Mouse (Mus musculus) forebrain, embryonic 13.5 days (tissue): Measurements from ENCODE around the gene Dhx29. TPM values are rescaled to one million over a fixed set of nuclear protein-coding genes. Genes with fewer than 3 reads are reported as not detected.

ENCODE experiments used
- ATAC-seq: fragments of 200-750 bp; cut with Nextera tagmentation; 2 replicates; pipeline ENCODE4 v1.8.0; 2017
- H3K27ac ChIP-seq: fragments of 300-500 bp; sonication (generic); 2 replicates; pipeline ENCODE4 v1.5.1; 2015; ENCODE audit warnings: inconsistent platforms, mild to moderate bottlenecking, moderate library complexity
- H3K27me3 ChIP-seq: fragments of 300-500 bp; sonication (generic); 2 replicates; pipeline ENCODE4 v1.6.1; 2015; ENCODE audit warnings: mild to moderate bottlenecking, inconsistent platforms
- H3K36me3 ChIP-seq: fragments of 300-500 bp; sonication (generic); 2 replicates; pipeline ENCODE4 v1.6.1; 2015; ENCODE audit warnings: mild to moderate bottlenecking, inconsistent platforms; ENCODE audit not compliant: poor library complexity, severe bottlenecking
- H3K4me1 ChIP-seq: fragments of 300-500 bp; sonication (generic); 2 replicates; pipeline ENCODE4 v1.6.1; 2015; ENCODE audit warnings: inconsistent platforms
- H3K4me2 ChIP-seq: fragments of 300-500 bp; sonication (generic); 2 replicates; pipeline ENCODE4 v1.6.1; 2015; ENCODE audit warnings: inconsistent platforms, mild to moderate bottlenecking, moderate library complexity
- H3K4me3 ChIP-seq: fragments of 300-500 bp; sonication (generic); 2 replicates; pipeline ENCODE4 v1.5.1; 2015; ENCODE audit warnings: mild to moderate bottlenecking, inconsistent platforms
- H3K9ac ChIP-seq: fragments of 300-500 bp; sonication (generic); 2 replicates; pipeline ENCODE4 v1.6.1; 2015; ENCODE audit warnings: mild to moderate bottlenecking, inconsistent platforms
- H3K9me3 ChIP-seq: fragments of 300-500 bp; sonication (generic); replicated peaks from 2 replicates; pipeline ENCODE4 v1.6.1; 2016; ENCODE audit warnings: inconsistent platforms
- WGBS: fragments of 180-500 bp; shearing (Covaris S2); methylation state at CpG from one replicate; pipeline ENCODE4 v1.1.7; 2015; 5-methylcytosine and 5-hydroxymethylcytosine counted together
- polyA plus RNA-seq: library from polyadenylated mRNA; unstranded; fragments of >200 nt; fragmentation: Nextera tagmentation; extraction: Ambion mirVana; gene quantifications from 2 replicates; pipeline ENCODE4 v1.2.1, GENCODE M21; 2015

Gene Dhx29
- polyA plus RNA-seq: 29.8 and 30.8 TPM in 2 replicates

DNA sequence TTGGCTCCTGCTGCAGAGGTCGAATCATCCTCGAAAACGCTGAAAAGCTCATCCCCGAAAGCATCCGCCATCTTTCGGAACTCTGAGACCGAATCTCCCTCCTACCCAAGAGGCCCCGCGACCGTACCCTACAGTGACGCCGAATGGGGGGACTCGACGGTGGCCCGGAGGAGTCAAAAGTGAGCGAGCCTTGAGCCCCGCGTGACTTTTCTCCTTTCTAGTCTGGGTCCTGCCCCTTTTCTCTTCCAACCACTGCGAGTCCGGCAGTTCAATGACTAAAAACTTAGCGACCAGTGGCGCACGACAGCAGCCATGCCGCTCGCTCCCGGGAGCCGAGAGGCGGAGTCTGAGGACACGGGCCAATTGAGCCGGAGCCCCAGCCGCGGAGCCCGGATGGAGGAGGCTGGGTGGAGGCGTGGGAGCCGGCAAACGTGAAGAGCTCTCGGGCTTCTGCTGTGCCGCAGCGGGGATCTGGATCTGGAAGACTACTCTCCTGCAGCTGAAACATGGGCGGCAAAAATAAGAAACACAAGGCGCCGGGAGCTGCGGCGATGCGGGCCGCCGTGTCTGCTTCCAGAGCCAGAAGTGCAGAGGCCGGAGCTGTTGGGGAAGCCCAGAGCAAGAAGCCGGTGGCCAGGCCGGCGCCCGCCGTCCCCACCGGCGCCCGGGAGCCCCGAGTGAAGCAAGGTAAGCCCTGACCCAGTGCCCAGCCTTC, at the start of gene Dhx29, which contains the start of gene Mtrex:
TSS of gene Dhx29 (plus strand) at position 168 of the 715 bp plus-strand sequence.
TSS of gene Mtrex (minus strand) at position 112 of the 715 bp plus-strand sequence.
- Histone ChIP-seq H3K36me3 (peaks cover 17% of the 10 kb centered on the region), H3K4me1 (peaks cover 30% of the 10 kb centered on the region), H3K9ac (peak within 1 kb of the TSS; percentile 83), H3K9me3 (no peaks in the 10 kb centered on the region), H3K27me3 (no peaks in the 10 kb centered on the region), H3K4me3 (peak within 1 kb of the TSS; percentile 79), H3K4me2 (peak within 1 kb of the TSS; percentile 79), H3K27ac (peak within 1 kb of the TSS; percentile 86)
- ATAC-seq: peak; percentile 99
- under 1% methylated on average over 57 of the region's 57 CpGs for WGBS

DNA sequence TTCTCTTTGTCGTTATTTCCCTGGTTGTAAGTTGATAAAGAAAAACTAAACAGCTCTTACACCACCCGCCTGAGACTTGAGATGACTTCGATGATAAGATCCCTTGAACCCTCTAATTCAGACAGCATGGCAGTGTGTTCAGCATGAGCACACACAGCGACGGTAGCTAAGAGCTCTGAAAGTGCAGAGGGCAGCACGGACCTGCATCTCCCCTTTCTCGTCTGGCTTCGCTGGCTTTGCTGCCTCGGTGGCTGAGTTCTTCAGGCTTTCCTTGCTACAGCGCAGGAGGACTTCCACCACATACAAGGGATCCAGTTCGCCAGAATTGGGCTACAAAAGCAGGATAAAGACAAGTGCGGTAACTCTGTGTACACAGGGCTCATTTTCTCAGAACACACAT, 40.0 kb upstream of the Dhx29 start:
- H3K4me2 ChIP-seq: no peak overlapping the region
- WGBS: 95% methylated on average over 12 of the region's 12 CpGs
- no peaks in the 10 kb centered on the region for H3K4me1 ChIP-seq
- H3K4me3 ChIP-seq: no peak overlapping the region
- peaks cover 79% of the 10 kb centered on the region for H3K36me3 ChIP-seq
- H3K9ac ChIP-seq: no peak overlapping the region
- no peak for ATAC-seq
- no peaks in the 10 kb centered on the region for H3K9me3 ChIP-seq
- no peaks in the 10 kb centered on the region for H3K27me3 ChIP-seq
- no peak overlapping the region for H3K27ac ChIP-seq

DNA sequence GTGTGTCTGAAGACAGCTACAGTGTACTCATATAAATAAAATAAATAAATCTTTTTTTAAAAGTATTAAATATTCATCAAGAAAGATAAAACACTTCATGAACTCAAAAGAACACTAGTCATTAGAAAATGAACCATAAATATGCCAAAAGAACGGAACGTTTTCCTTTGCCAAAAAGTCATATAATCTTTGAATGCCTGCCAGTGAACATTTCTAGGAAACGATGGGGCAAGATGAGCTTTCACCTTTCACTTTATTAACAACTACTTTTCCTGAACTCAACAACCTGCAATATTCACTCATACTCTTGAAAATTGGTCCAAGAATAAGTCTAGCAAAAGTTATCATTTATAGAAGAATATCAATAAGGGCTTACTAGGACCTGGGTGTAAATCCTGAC, 25.1 kb upstream of the Dhx29 start:
- no peaks in the 10 kb centered on the region for H3K4me1 ChIP-seq
- H3K9me3 ChIP-seq: no peaks in the 10 kb centered on the region
- H3K27ac ChIP-seq: no peak overlapping the region
- no peaks in the 10 kb centered on the region for H3K27me3 ChIP-seq
- no peak overlapping the region for H3K4me2 ChIP-seq
- 95% methylated on average over 3 of the region's 3 CpGs for WGBS
- H3K4me3 ChIP-seq: no peak overlapping the region
- no peak overlapping the region for H3K9ac ChIP-seq
- ATAC-seq: no peak
- peaks cover 83% of the 10 kb centered on the region for H3K36me3 ChIP-seq

DNA sequence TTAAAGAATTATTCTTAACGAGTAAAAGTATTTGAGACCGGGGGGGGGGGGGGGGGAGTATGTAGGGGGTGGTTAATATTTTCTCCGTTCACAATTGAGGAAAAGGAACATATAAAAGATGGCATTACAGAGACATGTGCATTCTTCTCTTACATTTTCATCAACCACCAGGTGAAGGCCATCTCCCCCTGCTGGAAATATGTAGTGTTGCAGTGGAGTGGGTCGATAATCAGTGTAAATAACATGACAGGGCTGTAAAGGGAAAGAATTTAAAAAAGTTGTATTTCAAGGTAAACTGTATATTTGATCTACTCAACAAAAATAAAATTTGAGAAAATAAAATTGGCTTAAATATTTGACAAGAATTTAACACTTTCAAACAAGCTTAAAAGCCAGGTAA, 17.6 kb upstream of the Dhx29 start:
- Histone ChIP-seq H3K4me2 (no peak overlapping the region), H3K27me3 (no peaks in the 10 kb centered on the region), H3K4me3 (no peak overlapping the region), H3K36me3 (peaks cover 58% of the 10 kb centered on the region), H3K9me3 (no peaks in the 10 kb centered on the region), H3K4me1 (no peaks in the 10 kb centered on the region), H3K27ac (no peak overlapping the region), H3K9ac (no peak overlapping the region)
- 0 out of 2 replicates have a peak, but pooled peaks have one; percentile 58 for ATAC-seq
- WGBS: 62% methylated on average over 4 of the region's 4 CpGs

DNA sequence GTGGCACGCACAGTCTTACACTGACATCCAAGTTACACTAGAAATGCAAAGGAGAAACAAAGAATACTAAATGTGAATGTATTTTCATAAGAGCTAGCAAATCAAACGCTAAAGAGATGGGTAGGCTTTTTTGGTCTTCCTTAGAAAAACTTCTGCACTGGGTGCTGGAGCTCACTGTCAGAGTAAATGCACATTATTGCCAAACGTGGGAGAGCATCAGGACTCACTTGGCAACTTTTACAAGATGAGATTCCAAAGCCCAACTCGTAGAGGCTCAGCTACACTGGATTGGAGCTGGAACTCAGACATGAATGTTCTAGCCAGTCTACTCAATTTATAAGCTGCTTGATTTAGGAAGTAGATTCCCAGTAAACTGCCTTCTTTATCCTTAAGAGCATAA, 16.8 kb upstream of the Dhx29 start:
- Histone ChIP-seq H3K27ac (no peak overlapping the region), H3K9ac (no peak overlapping the region), H3K27me3 (no peaks in the 10 kb centered on the region), H3K4me2 (no peak overlapping the region), H3K9me3 (no peaks in the 10 kb centered on the region), H3K4me1 (no peaks in the 10 kb centered on the region), H3K4me3 (no peak overlapping the region), H3K36me3 (peaks cover 53% of the 10 kb centered on the region)
- no peak for ATAC-seq
- 88% methylated on average over 4 of the region's 4 CpGs for WGBS

DNA sequence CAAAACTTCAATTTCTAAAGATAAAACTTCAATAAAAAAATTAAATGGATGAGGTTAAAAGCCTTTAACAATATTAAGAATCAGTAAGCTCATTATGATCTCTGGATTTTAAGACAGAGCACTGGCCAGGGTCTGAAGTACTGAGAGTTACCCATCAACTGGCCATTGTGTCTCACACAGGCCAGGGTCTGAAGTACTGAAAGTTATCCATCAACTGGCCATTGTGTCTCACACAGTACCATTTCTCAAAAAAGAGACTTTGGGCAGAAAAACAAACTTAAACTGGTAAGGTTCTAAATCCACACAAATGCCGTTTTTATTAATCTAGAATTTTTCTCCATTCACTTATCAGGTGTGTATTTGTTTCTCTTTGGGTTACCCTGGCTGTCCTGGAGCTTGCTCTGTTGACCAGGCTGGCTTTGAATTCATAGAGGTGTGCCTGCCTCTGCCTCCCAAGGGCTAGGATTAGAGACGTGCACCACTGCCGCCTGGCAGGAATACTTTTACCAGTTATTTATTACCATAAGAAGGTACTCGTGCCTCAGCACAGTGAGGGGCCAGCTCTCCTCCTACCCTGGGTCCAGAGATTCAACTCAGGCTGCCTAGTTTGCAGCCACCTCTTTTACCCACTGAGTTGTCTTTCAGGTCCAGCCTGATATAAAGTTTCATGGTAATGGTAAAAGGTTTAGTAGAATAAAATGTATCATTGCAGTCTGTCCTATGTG, 8.0 kb upstream of the Dhx29 start:
- WGBS: 85% methylated on average over 4 of the region's 4 CpGs
- Histone ChIP-seq H3K27ac (no peak overlapping the region), H3K9ac (no peak overlapping the region), H3K4me1 (no peaks in the 10 kb centered on the region), H3K9me3 (no peaks in the 10 kb centered on the region), H3K27me3 (no peaks in the 10 kb centered on the region), H3K4me3 (no peak overlapping the region), H3K36me3 (peaks cover 38% of the 10 kb centered on the region), H3K4me2 (no peak overlapping the region)
- no peak for ATAC-seq

DNA sequence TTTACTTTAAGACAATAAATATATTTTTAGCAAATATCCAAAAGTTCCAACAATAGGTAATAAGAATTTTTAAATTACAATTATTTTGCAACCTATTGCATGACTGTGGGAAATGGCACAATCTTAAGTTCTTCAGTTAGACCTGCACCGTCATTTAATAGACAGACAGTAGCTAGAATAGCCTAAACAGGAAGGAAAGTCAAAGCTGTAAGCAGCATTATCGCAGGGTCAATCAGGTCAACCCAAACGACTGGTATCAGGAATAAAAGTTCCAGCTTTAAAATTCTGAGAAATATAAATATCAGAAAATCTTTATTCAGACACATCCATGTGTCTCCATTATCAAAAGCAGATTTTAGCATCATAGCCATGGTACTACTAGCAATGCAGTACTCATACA, 6.3 kb upstream of the Dhx29 start:
- Histone ChIP-seq H3K4me2 (no peak overlapping the region), H3K4me3 (no peak overlapping the region), H3K4me1 (peaks cover 14% of the 10 kb centered on the region), H3K36me3 (peaks cover 33% of the 10 kb centered on the region), H3K9me3 (no peaks in the 10 kb centered on the region), H3K27me3 (no peaks in the 10 kb centered on the region), H3K27ac (no peak overlapping the region), H3K9ac (no peak overlapping the region)
- WGBS: 95% methylated on average over 3 of the region's 3 CpGs
- no peak for ATAC-seq

DNA sequence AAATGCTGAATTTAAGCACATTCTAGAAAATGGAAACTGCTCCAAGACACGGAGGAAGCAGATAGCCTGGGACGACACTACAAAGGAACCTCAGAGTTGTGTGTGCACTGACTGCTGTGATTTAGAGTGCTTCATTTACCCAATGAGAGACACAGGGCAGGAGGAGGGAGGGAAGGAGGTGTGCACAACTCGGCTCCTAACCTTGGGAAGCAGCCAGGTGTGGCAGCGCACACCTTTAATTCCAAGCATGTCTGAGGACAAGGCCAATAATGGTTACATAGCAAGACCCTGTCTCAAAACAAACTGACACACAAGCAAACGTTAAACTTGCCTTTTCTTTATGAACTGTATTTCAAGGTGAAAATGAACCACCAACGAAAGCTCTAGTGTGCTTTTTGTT, 2.0 kb upstream of the Dhx29 start:
- Histone ChIP-seq H3K36me3 (peaks cover 4% of the 10 kb centered on the region), H3K27me3 (no peaks in the 10 kb centered on the region), H3K9ac (no peak overlapping the region), H3K9me3 (no peaks in the 10 kb centered on the region), H3K4me1 (peaks cover 30% of the 10 kb centered on the region), H3K27ac (no peak overlapping the region), H3K4me3 (no peak overlapping the region), H3K4me2 (0 out of 2 replicates have a peak overlapping the region, but pooled peaks have one; percentile 17)
- WGBS: 80% methylated on average over 6 of the region's 6 CpGs
- no peak for ATAC-seq

DNA sequence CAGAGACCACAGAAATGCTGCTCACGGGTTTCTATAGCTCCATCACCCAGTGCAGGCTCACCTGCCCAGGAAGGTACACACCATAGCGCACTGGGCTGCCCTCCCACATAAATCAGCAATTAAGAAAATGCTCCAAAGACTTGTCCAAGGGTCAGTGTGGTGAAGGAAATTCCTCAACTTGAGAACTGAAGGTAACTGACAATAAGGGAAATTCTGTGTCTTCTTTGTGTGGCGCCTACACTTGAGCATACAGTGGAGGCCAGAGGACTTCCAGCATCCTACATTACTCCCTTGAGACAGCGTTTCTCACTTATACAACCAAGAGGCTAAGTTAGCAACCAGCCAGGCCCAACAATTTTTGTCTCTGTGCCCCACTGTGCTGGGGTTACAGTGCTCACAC, 1.3 kb upstream of the Dhx29 start:
- Histone ChIP-seq H3K9me3 (no peaks in the 10 kb centered on the region), H3K4me3 (peak overlapping the region; percentile 79), H3K4me2 (peak overlapping the region; percentile 79), H3K9ac (peak overlapping the region; percentile 83), H3K27ac (no peak overlapping the region), H3K27me3 (no peaks in the 10 kb centered on the region), H3K36me3 (peaks cover 9% of the 10 kb centered on the region), H3K4me1 (peaks cover 30% of the 10 kb centered on the region)
- no peak for ATAC-seq
- WGBS: 75% methylated on average over 4 of the region's 4 CpGs

DNA sequence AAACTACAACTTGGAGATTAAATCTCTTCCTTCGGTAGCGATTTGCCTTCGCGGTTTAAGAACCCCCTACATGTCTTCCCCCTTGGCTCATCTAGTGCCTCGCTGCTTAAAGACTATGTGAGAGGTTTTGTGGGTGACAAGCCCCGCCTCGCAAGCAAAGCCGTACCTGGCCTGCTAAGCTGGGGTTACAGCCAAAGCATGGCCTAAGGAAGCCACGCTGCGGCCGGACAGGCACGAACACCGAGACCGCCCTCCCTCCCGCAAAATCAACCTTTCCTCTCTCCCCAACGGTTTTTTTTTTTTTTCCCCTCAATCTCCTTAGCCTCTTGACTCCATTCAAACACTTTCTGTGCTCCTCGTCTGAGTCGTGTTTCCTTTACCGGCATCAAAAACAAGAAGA, 458 bp upstream of the Dhx29 start:
- Histone ChIP-seq H3K27me3 (no peaks in the 10 kb centered on the region), H3K4me1 (peaks cover 30% of the 10 kb centered on the region), H3K9me3 (no peaks in the 10 kb centered on the region), H3K36me3 (peaks cover 11% of the 10 kb centered on the region), H3K9ac (peak overlapping the region; percentile 83), H3K4me3 (peak overlapping the region; percentile 79), H3K27ac (peak overlapping the region; percentile 86), H3K4me2 (peak overlapping the region; percentile 79)
- ATAC-seq: peak; percentile 1; the same call in 1 of the 2 replicates
- 1% methylated on average over 19 of the region's 19 CpGs for WGBS

DNA sequence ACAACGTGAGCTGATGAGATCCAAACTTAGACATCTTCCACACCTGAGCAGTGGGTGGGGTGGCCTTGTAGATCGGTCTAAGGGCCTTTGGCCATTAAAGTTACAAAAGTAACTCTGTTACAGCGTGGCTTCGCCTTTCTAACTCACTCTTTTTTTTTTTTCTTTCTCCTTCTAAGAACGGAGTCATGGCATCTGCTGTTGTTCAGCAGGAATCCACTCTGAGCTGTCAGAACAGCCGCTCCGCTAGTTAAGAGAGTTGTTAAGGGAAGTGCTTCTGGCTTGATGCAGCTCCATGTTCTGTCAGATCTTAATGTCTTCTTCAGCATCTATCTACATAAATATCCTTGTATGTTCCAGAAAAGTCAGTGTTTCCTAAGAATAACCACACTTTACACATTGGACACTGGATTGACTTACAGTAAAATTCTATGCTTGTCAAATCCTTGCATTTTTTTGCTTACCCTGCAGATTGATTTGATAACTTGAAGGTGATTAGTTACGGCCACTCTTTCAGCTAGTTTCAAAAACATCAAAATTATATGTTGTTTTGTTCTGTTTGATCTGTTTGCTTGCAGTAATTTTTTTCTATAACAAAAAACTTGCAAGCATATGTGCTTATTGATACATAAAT, 899 bp downstream of the Dhx29 start:
- 8% methylated on average over 8 of the region's 8 CpGs for WGBS

DNA sequence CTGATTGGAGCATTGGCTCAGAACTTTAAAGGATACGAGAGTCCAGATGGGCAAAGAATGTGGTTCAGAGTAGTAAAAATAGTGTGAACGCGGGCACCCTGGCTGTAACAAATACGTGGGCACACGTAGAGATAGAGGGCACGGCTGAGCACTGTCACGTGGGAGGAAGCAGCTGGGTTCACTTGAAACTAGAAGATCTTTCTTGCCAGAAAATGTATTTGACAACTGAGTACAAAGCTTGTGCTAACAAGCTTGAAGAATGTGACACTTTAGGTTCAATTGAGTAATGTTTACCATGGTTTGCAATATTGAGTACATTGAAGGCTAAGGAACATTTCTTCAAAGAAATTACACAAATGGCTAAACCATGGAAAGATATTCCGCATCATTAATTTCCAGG, 10.9 kb downstream of the Dhx29 start:
- H3K27me3 ChIP-seq: no peaks in the 10 kb centered on the region
- no peaks in the 10 kb centered on the region for H3K9me3 ChIP-seq
- 96% methylated on average over 8 of the region's 8 CpGs for WGBS
- ATAC-seq: no peak
- H3K4me3 ChIP-seq: no peak overlapping the region
- no peak overlapping the region for H3K4me2 ChIP-seq
- H3K9ac ChIP-seq: no peak overlapping the region
- no peak overlapping the region for H3K27ac ChIP-seq
- H3K36me3 ChIP-seq: peaks cover 74% of the 10 kb centered on the region
- no peaks in the 10 kb centered on the region for H3K4me1 ChIP-seq

More for the DNA sequence above, 899 bp downstream of the Dhx29 start:
- peaks cover 24% of the 10 kb centered on the region for H3K36me3 ChIP-seq
- H3K27ac ChIP-seq: peak overlapping the region; percentile 86
- no peaks in the 10 kb centered on the region for H3K27me3 ChIP-seq
- H3K4me2 ChIP-seq: peak overlapping the region; percentile 79
- peak overlapping the region; percentile 79 for H3K4me3 ChIP-seq
- H3K9ac ChIP-seq: peak overlapping the region; percentile 83
- no peak for ATAC-seq
- peaks cover 30% of the 10 kb centered on the region for H3K4me1 ChIP-seq
- H3K9me3 ChIP-seq: no peaks in the 10 kb centered on the region
